Mouse (Mus musculus) left cerebral cortex, adult 8-10 months (tissue): Measurements from ENCODE around the gene Gal. TPM values are rescaled to one million over a fixed set of nuclear protein-coding genes. Genes with fewer than 3 reads are reported as not detected.

Experiments used
- DNase-seq, 2 experiments: peaks; one replicate each; pipeline ENCODE4 v3.0.0; 2022; ENCODE audit warnings: low spot score in 2 of 2
- total RNA-seq, 4 experiments: library from RNA; stranded (reverse); gene quantifications; 2 replicates each; pipeline ENCODE4 v1.2.4; 2022

Gal gene
- 1 to 10 TPM in 3 of 4 experiments, under 1 TPM in 1; 0.82 to 3.3 (median 1.6) TPM for total RNA-seq

DNA sequence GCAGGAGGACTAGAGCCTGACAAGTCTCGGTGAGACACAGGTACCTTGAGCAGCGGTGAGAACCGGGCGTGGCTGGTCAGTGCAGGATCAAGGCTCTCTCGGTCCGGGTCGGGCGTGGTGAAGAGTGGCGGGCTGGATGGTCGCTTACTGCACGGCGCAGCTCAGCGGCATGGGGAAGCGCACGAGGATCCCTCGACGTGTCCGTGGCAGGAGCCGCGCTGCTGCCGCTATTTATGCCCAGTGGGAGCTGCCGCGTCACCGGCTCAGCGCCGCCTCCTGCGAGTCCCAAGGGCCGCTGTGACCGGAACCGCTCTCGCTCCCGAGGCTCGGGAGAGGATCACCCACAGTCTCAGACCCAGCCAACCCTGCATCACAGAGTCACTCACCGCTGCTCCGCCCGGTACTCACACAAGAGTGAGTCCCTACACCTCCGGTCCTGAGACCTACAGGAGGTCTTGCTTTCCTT lies at the start of gene Gal:
TSS of gene Gal (minus strand) at position 277 of the 466 bp plus-strand sequence.
- DNase-seq = no peak

DNA sequence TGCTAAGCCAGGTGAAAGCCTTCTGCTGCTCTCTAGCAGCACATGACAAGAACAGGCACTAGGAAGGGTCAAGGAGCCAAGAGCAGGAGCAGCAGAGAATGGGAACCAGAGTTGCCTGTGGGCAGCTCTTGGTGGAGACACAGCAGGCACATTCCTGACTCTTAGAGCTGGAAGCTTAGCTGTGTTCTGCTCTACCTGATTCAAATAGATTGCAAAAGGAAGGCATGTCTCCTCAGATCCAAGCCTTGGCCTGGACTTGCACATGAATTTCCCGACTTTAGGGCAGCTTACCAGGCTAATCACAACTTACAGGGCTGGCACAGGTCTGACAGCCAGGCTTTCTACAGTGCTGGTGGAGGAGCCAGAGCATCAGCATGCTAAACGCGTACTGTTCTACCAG lies 45.6 kb upstream of the Gal start:
- DNase-seq = no peak

DNA sequence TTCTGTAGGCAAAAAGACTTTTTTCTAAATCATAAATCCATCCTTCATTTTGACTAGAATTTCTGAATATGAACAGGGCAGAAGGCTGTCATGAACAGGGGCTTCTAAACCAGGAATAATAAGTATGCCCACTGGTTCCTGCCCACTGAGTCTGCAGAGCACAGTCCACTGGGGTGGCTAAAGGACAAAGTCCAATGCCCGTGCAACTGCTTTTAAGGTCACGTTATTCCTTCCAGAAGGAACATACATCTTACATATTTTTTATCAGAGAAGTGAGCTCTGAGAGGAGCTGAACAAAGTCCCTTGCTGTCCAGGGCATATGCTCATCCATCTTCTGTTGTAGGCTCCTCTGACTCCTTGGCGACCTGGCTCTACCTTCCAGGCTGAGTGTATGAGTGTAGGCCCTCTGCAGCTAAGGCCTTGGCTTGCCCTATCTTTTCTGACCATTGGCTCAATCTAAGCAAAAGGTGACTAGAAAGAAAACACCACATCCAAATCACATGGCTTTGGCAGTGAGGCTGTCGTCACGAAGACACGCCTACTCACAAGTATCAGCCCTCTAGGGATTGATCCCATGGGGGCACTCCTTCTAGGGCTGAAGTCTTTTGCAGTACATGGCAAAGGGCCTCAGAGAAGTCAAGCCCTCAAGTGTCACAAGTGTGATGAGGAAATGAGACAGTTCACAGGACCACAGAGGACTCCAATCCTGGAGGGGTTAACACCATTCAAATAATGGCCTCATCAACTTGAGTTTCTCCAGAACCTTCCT lies 44.2 kb upstream of the Gal start:
- no peak for DNase-seq

DNA sequence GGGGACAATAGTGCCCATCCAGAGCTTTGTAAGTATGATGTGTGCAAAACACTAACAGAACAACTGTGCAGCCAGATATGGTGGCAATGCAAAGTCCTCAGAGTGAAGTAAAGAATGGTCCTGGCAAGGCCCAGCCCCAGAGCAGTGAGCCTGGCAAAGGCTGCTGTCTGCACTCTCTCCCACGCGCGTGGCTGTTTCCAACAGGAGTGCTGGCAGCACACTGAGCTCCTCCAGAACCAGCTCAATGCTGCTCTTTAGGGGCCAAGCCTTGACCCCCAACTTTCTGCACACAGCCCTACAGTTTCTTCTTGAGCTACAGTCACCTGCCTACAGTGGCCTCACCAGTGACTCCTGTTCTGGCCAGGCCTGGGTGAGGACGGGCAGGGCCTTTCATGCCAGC lies 43.4 kb upstream of the Gal start:
- no peak for DNase-seq

DNA sequence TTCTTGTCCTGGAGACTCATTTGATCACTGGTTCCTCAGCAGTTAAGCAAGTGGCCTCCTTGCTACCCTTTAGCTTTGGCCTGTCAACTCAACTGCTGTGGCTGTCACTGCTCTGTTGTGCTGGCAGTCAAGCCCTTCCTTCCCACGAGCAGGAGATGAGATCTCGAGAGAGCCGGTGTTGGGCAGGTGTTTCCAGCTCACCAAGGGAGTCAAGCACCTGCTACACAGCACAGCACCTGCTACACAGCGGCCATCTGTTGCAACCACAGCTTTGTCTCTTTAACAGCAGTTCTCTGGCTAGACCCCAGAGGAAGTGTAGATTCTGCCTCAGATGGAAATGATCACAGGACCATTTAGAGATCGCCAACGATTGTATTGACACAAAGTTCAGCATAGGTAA lies 37.3 kb upstream of the Gal start:
- DNase-seq = no peak

DNA sequence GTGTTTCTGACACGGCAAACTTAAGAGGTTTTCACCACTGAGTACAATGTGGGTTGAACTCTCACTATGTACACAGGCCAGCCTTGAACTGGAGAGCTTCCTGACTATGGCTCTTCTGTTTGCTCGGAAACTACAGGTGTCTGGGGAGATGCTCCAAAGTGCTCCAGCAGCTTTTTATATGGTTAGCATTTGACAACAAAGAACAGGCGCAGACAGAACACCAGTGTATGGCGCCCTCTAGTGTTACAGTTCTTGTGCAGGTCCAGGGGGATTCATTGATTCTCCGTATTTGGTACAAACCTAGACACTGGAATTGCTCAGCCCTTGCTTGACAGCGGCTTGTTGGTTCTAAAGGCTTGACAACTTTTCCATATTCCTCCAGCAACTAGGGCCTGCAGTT lies 36.8 kb upstream of the Gal start:
- peak; percentile 33 to 44 for DNase-seq

DNA sequence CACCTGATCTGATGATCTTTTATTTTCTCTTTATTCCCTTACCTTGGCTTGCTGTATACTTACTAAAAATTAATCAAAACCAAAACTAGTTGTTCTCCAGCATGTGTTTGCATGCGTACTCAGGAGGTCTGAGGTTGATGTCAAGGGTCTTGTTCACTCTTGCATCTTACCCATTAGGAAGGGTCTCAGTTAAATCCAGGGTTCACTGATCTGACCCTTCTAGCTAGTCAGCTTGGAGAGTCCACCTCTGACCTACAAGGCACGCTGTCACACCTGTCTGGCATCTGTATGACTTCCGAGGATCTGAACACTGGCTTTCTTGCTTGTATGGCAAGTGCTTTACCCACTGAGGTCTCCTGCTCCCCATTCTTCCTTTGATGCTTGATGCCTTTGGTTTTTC lies 36.4 kb upstream of the Gal start:
- DNase-seq = no peak

DNA sequence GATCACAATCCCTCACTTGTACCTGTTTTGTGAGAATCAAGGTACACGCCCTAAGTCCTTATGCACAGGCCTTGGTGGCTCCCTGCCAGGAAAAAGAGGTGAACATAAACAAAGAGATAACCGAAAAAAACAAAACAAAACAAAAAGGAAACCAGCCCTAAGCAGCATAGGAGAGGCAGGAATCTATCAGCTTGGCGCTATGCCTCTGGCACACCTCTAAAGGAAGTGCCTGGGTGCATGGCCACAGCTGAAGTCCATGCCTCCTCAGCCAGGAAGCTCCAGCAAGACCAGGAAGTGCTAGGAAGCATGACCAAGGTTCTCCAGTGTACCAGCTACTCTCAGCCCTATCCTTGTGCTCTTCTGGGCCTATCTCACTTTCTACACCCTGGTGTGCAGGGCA lies 34.9 kb upstream of the Gal start:
- no peak for DNase-seq

DNA sequence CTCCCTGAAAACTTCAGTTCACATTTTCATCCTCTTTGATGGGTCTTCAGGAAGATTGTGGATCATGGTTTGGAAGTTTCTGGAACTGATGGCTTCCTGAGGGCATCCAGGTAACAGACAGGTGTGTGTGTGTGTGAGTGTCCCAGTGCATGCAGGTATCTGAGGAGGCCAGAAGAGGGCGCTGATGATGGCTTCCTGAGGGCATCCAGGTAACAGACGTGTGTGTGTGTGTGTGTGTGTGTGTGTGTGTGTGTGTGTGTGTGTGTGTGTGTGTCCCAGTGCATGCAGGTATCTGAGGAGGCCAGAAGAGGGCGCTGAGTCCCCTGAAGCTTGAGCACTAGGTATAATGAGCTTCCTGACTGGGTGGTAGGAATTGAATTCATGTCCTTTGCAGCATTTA lies 33.0 kb upstream of the Gal start:
- no peak for DNase-seq

DNA sequence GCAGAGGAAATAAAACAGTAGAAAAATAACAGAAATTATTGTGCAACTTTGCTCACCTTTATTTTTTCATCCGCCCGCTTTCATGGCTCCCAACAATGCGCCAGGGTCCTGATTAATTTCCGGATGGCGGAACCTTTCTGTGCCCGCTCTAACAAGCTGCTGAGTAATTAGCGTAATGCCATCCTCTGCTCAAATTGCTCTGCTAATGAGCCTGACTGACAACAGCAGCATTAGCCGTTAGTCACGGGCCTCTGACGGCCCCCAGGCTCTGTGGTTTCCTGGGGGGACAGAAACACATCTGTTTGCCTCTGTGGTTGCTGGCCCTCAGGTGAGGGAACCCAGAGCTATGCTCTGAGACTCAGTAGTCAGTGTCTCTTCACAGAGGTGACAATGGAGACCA lies 26.7 kb upstream of the Gal start:
- no peak for DNase-seq

DNA sequence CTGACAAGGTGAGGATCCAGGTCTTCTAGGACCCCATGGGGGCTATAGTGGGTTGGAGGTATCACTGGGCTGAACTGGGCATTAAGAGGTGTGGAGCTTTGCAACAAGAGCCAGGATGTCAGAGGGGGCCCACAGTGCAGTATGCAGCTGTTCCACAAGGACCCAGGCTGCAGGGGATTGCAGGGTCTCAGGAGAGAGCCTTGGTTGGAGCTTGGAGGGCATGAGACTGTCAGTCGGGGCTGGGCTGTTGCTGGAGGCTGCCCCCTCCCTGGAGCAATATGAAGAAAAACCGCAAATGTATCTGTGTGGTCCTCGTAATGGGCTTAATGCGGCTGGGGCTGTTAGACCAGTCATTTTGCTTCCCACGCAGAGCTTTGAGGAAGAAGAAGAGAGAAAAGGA lies 26.3 kb upstream of the Gal start:
- DNase-seq = no peak

DNA sequence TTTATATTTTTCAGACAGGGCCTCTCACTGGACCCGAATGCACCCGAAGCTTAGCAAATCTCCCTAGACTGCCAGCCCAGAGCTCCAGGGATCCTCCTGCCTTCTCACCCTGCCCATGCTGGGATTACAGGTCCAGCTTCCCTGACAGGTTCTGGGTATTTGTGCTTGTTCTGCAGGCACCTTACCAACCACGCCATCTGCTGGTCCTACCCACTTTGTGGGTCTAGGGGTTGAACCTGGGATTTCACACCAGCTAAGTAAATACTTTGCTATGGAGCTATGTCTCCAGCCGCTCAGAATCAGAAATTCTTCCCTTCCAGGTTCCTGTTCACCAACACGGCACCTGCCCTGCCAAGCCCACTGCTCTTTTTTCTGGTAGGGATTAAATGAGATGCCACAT lies 23.6 kb upstream of the Gal start:
- no peak for DNase-seq

DNA sequence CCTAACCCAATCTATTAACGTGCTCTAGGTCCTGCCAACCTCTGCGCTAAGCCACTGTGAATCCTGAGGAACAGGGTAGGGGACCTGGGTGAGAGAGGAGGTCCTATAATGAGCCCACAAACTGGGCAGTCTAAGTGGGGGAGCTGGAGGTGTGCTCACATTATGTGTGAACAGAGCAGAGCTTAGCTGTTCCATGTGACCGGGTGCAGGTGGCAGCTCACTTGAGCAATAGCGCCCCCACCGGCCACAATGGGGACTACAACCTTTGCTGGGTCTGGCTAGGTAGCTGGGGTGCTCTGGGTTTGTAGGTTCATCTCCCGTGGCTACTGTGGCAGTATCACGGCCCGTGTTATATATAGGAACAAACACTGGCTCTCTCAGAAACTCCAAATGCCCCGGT lies 22.5 kb upstream of the Gal start:
- DNase-seq = no peak

DNA sequence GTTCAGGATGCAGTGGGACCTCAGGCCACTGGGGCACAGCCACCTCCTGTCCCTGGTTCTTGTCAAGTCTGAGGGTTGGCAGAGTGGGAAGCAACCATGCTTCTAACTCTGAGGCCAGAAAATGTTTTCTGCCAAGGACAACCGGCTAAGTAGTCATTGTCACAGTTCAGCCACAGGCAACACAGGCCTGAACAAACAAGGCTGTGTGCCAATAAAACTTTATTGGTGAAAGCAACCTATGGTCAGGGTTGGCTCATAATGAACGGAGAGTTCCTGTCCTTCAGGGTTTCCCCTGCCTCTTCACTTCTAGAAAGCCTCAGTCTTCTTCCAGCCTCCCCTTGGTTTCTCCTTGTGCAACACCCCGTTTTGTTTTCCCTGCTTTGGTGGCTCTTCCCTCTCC lies 21.5 kb upstream of the Gal start:
- no peak for DNase-seq

DNA sequence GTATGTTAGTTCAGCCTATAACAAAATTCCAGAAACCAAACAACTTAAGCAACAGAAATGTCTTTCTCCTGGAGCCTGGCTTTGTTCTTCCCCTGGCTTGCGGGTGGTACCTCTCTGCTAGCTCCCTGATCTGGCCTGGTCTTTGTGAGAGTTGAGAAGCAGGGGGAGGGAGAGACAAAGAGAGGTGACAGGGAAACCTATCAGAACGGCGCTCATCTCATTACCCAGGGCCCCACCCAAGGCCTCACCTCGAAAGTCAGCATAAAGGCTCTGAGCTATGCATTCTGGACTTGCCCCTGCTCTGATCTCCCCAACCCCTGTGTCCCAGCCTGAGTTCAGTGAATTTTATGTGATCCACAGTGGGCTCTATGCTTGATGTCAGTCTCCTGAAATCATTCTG lies 20.3 kb upstream of the Gal start:
- DNase-seq = no peak

DNA sequence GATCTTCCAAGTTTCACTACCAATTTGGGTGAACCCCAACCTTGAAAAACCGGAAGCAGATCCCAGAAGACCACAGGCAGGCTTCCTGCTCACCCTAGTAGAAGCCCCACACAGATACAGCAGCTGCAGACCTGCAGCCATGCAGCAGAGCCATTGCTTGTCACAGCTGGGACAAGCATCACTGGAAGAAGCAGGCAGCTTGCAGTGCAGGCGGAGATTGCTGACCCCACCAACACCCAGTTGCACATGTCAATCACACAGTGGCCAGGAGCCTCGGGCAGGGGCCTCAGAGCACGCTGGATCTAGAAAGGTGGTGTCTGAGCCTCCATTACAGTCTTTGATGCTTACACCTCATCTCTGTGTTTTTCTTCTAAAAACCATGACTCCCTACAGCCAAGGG lies 19.8 kb upstream of the Gal start:
- no peak for DNase-seq

DNA sequence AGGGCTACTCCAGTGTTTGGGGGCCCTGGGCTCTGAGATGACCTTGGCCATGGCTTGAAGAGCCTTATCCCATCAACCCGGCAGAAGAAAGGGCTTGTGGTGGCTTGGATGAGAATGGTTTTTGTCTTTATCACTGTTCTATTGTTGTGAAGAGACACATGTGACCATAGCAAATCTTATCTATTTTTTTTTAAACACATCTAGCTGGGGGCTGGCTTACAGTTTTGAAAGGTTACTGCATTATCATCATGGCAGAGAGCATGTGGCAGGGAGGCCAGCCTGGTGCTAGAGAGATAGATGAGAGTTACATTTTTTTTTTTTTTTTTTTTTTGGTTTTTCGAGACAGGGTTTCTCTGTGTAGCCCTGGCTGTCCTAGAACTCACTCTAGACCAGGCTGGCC lies 17.6 kb upstream of the Gal start:
- DNase-seq = no peak

DNA sequence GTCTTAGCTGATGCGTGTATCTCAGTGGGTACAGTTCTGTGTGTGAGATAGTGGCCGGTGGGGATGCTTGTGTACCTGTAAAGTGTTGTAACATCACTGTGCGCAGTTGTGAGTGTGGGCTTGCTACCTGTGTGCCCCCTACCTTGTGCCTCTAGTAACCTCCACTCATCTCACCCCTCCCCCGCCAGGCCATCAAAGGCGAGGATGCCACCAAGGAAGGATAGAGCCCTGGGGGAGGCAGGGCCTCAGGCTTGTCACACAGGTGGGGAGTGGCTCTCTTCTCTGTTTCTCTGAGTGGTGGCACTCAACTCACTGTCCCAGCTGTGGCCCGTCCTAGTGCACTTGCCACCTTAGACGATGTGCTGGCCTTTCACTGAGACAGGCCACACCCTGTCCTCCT lies 16.7 kb upstream of the Gal start:
- DNase-seq = no peak

DNA sequence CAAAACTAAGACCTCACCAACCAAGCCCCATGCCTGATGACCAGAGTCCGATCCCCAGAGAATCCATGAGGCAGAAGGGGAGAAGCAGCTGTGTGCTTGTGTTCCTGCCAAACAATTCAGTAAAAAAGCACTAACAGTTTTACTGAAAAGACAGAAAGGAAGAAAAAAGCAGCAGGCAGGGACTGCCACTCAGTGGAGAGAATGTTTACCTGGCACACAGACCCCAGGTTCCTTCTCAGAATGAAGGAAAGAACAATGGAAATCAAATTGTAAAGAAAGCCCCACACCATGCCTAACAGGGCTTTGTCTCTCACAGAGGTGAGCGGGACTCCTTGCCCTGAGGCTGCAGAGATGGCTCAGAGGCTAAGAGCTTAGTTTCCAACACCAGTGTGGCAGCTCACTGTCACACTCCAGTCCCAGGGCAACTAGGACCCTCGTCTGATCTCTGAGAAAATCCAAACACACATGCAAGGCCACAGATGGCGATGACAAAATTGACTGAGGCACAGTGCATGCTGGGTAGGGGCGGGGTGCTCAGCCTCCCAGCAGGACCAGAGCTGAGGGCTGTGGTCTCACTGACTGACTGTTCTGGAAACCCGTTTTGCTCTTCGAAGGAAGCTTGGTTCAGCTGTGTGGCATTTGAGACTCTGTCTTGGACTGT lies 14.9 kb upstream of the Gal start:
- no peak for DNase-seq

DNA sequence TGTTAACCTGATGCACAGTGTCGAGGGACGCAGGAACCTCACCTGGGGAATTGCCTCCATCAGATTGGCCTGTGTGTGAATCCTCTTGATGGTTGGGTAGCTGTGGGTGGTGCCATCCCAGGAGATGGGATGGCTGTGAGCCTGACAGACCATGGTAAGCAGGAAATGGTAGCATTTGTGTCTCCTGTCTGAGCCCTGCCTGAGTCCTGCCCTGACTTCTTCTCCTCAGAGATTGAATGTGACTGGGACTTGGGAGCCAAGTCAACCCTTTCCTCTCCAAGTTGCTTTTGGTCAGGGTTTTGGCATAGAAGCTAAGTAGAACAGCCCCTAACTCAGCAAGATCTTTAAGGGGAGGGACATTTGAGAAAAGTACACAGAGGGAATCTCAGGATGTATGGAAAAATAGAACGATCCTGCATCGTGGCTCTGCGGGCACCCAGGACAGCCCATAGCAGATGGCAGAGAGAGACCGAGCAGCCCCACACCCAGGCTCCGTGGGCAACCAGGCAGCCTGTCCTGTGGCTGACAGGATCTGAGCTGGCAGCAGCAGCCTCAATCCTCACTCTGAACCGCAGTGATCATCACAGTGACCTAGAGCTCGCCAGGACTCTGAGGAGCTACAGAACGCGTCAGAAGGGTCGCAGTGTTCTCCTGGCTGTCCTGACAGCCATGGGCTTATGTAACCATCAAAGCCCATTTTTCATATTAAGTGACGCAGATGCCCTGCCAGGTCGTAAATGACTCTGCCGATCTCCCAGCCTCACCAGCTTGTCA lies 13.9 kb upstream of the Gal start:
- DNase-seq = no peak

DNA sequence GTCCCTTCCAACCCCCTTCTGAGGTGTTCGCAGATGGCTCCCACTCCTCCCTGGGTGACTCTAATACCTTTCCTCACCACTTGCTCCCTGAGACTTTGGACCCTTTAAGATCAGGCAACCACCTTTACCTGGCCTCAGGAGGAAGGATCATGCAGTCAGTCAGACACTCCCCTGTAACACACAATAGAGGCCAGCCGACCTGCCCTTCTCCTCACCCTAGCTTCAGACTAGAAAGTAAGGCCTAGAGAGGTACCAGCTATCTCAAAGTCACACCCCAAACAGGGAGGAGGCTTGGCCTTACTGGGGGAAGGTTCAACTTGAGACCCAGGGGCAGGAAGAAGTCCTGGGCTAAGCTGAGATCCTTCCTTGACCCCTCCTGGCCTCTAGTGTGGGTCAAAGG lies 9.9 kb upstream of the Gal start:
- no peak for DNase-seq

DNA sequence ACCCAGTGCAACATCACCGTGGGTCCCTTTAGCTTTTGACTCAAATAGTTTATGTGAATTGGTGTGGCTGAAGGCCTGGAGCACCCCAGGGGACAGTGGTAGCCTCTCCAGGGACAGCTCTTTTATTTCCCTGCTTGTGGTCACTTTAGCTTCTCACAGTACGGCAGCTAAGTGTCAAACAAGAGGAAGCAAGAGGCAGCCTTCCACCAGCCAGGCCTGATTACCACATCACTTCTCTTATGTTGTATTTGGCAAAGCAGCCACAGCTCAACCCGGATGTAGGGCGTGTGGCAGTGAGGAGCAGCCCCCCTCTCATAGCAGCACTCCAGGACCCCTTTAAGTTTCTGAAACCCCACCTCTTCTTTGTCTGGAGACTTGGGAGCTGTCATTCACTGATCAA lies 8.6 kb upstream of the Gal start:
- DNase-seq = no peak

DNA sequence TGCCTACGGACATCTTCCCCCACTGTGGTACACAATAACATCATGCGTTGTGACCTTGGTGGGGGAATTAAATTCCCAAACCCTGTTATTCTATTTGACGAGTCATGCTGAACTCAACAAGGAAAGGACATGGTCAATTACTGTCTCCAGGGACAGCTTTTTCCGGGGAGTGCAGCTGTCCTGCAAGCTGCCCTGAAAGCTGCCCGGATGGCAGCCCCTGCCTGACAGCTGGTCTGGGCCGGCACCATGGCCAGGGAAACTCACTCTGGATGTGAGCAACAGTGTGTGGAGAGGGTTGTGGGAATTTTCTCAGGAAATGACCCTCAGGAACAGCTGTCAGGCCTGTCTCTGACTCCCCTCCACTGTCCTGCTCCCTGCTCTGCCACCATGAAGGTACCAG lies 8.1 kb upstream of the Gal start:
- DNase-seq = no peak
